Mouse (Mus musculus) liver, embryonic 11.5 days (tissue): ENCODE results near the gene Tiam1. TPM values are rescaled to one million over a fixed set of nuclear protein-coding genes. Genes with fewer than 3 reads are reported as not detected.

Experiments
- ATAC-seq: fragments of 200-750 bp; cut with Nextera tagmentation; replicated peaks from 2 replicates; pipeline ENCODE4 v1.8.0; 2017; ENCODE audit warnings: moderate number of reproducible peaks, mild to moderate bottlenecking, moderate TSS enrichment, moderate library complexity; ENCODE audit not compliant: low FRiP score
- DNase-seq: peaks from one replicate; pipeline ENCODE4 v3.0.0-alpha.2; 2017; ENCODE audit warnings: low spot score
- H3K27ac ChIP-seq: fragments of 300-500 bp; sonication (generic); 2 replicates; pipeline ENCODE4 v1.5.1; 2014; ENCODE audit warnings: mild to moderate bottlenecking, low read depth, low read length, control low read depth
- H3K27me3 ChIP-seq: fragments of 300-500 bp; sonication (generic); replicated peaks from 2 replicates; pipeline ENCODE4 v1.6.1; 2014; ENCODE audit warnings: low read length, mixed read lengths; ENCODE audit not compliant: control insufficient read depth, insufficient read depth
- H3K36me3 ChIP-seq: fragments of 300-500 bp; sonication (generic); 2 replicates; pipeline ENCODE4 v1.6.1; 2014; ENCODE audit warnings: mild to moderate bottlenecking, low read length, moderate library complexity, mixed read lengths; ENCODE audit not compliant: control insufficient read depth, insufficient read depth
- H3K4me1 ChIP-seq: fragments of 300-500 bp; sonication (generic); replicated peaks from 2 replicates; pipeline ENCODE4 v1.6.1; 2014; ENCODE audit warnings: low read length, mixed read lengths; ENCODE audit not compliant: control insufficient read depth, insufficient read depth
- H3K4me2 ChIP-seq: fragments of 300-500 bp; sonication (generic); 2 replicates; pipeline ENCODE4 v1.6.1; 2014; ENCODE audit warnings: mild to moderate bottlenecking, control low read depth, moderate library complexity
- H3K4me3 ChIP-seq: fragments of 300-500 bp; sonication (generic); 2 replicates; pipeline ENCODE4 v1.5.1; 2014; ENCODE audit warnings: low read depth, low read length, control low read depth
- H3K9ac ChIP-seq: fragments of 300-500 bp; sonication (generic); 2 replicates; pipeline ENCODE4 v1.6.1; 2014; ENCODE audit warnings: low read depth, low read length, control low read depth
- H3K9me3 ChIP-seq: fragments of 300-500 bp; sonication (generic); 2 replicates; pipeline ENCODE4 v1.6.1; 2016; ENCODE audit warnings: low read length, inconsistent platforms, mixed read lengths; ENCODE audit not compliant: control insufficient read depth
- WGBS: fragments of 180-500 bp; shearing (Covaris S2); extraction: QIAGEN DNeasy Blood & Tissue Kit; methylation state at CpG from one replicate; pipeline ENCODE4 v1.1.7; 2014; 5-methylcytosine and 5-hydroxymethylcytosine counted together
- polyA plus RNA-seq: library from polyadenylated mRNA; unstranded; fragments of >200 nt; fragmentation: Nextera tagmentation; extraction: Ambion mirVana; gene quantifications from 2 replicates; pipeline ENCODE4 v1.2.1, GENCODE M21; 2014

Gene Tiam1
- polyA plus RNA-seq, 1 experiment from 2014 or later, result 17.2 TPM

- WGBS, result 6% methylated on average over 38 of the region's 38 CpGs
- Histone ChIP-seq H3K4me2 (peak overlapping the region; percentile 79), H3K4me1 (peaks cover 21% of the 10 kb centered on the region), H3K36me3 (no peaks in the 10 kb centered on the region), H3K9me3 (no peaks in the 10 kb centered on the region), H3K4me3 (peak overlapping the region; percentile 42), H3K9ac (no peak overlapping the region; the same call in 1 of the 2 replicates), H3K27ac (no peak overlapping the region), H3K27me3 (peaks cover 20% of the 10 kb centered on the region)
- ATAC-seq, result peak; percentile 45
- no peak for DNase-seq
Observed at GRCm38 (mm10) chr16:89817861-89818630, 325.5 kb downstream of the Tiam1 start.

GRCm38 (mm10) chr16:89817301-89817700 lies 326.3 kb downstream of the Tiam1 start:
- DNase-seq, result no peak
- WGBS, result 17% methylated on average over 9 of the region's 9 CpGs
- peak overlapping the region; percentile 42 for H3K4me3 ChIP-seq

DNA sequence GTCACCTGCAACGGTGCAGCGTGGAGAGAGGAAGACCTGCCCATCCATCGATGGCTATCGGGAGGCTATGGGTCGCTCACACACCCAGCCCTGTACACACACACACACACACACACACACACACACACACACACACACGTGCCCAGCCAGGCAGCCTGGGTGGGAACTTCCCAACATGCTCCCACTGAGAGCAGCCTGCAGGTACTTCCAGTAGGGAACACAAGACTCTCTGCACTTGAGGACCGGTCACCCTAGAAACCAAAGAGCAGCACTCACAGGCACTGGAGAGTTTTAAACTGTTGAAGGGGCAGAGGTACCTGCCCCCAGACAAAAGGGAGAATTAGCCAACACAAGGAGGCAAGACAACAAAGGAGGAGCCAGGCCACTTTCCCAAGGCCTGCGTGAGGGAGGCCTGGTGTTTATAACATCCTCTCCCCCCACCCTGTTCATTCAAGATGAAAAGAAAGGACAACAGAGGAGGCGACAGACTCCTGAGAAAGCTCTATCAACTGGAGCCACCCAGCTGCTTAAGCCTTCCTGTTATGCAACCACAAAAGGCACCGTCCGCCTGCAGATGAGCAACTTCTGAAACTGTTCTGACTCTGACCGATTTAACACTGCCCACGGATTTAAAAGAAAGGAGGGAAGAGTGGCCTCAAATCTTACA lies 326.9 kb downstream of the Tiam1 start:
- Histone ChIP-seq H3K4me2 (peak overlapping the region; percentile 79), H3K4me1 (peaks cover 21% of the 10 kb centered on the region), H3K9me3 (no peaks in the 10 kb centered on the region), H3K27ac (no peak overlapping the region), H3K4me3 (no peak overlapping the region), H3K9ac (no peak overlapping the region), H3K36me3 (no peaks in the 10 kb centered on the region), H3K27me3 (peaks cover 20% of the 10 kb centered on the region)
- ATAC-seq, result 0 out of 2 replicates have a peak, but pooled peaks have one; percentile 37
- WGBS, result 40% methylated on average over 13 of the region's 13 CpGs
- no peak for DNase-seq

More at GRCm38 (mm10) chr16:89817301-89817700, 326.3 kb downstream of the Tiam1 start:
- Histone ChIP-seq H3K9ac (no peak overlapping the region), H3K4me1 (peaks cover 21% of the 10 kb centered on the region), H3K9me3 (no peaks in the 10 kb centered on the region), H3K27ac (no peak overlapping the region), H3K36me3 (no peaks in the 10 kb centered on the region), H3K27me3 (peaks cover 20% of the 10 kb centered on the region), H3K4me2 (peak overlapping the region; percentile 79)
- ATAC-seq, result no peak

- H3K4me3 ChIP-seq, result no peak overlapping the region
- no peak overlapping the region for H3K27ac ChIP-seq
- no peak overlapping the region for H3K9ac ChIP-seq
- no peaks in the 10 kb centered on the region for H3K9me3 ChIP-seq
- 85% methylated on average over 9 of the region's 9 CpGs for WGBS
- H3K4me1 ChIP-seq, result peaks cover 24% of the 10 kb centered on the region
- peaks cover 4% of the 10 kb centered on the region; the same call in 1 of the 2 replicates for H3K36me3 ChIP-seq
- ATAC-seq (no peak), DNase-seq (no peak)
- no peak overlapping the region for H3K4me2 ChIP-seq
- peaks cover 11% of the 10 kb centered on the region for H3K27me3 ChIP-seq
Observed at GRCm38 (mm10) chr16:89813536-89813935, 330.0 kb downstream of the Tiam1 start.

DNA sequence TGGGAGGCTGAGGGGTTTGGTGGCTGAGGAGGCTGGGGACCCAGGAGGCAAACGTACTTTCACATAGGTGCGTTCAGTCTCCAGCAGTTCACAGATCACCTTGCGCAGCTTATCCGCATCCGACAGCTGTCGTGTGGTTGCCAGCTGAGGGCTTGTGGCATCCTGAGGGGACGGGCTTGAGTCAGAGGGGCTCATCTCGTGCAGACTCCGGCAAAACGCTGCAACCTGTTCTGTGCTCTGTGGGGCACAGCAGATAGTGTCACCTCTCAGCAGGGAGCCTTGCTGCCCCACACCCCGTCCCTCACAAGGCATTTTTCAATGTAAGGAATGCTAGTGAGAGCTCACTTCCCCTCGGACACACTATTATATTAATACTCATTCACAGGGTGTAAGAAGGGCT lies 330.7 kb downstream of the Tiam1 start:
- H3K4me1 ChIP-seq, result peaks cover 24% of the 10 kb centered on the region
- ATAC-seq (no peak), DNase-seq (no peak)
- no peak overlapping the region for H3K27ac ChIP-seq
- 64% methylated on average over 12 of the region's 12 CpGs for WGBS
- H3K9me3 ChIP-seq, result no peaks in the 10 kb centered on the region
- H3K4me2 ChIP-seq, result no peak overlapping the region
- peaks cover 4% of the 10 kb centered on the region; the same call in 1 of the 2 replicates for H3K36me3 ChIP-seq
- peaks cover 5% of the 10 kb centered on the region for H3K27me3 ChIP-seq
- H3K4me3 ChIP-seq, result no peak overlapping the region
- H3K9ac ChIP-seq, result no peak overlapping the region

DNA sequence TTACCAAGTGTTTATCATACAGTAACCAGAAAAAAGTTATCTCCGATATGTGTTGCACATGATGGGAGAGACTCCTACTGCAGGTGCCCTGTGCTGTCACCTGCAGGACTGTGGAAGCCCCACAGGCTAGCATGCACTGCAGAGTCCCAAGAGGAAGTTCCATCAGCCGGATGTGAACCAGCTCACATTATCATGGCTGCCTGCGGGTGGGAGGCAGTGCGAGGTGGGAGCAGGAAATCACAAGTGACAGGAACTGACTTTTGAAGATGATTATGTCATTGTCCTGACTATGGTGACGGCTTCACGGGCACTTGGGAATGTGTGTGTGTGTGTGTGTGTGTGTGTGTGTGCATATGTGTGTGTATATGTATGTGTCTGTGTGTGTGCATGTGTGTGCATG lies 333.2 kb downstream of the Tiam1 start:
- WGBS, result 72% methylated on average over 6 of the region's 6 CpGs
- no peaks in the 10 kb centered on the region for H3K27me3 ChIP-seq
- H3K36me3 ChIP-seq, result peaks cover 4% of the 10 kb centered on the region; the same call in 1 of the 2 replicates
- DNase-seq (no peak), ATAC-seq (no peak)
- no peak overlapping the region for H3K4me2 ChIP-seq
- H3K9me3 ChIP-seq, result no peaks in the 10 kb centered on the region
- H3K4me1 ChIP-seq, result peaks cover 7% of the 10 kb centered on the region
- no peak overlapping the region for H3K4me3 ChIP-seq
- H3K27ac ChIP-seq, result no peak overlapping the region
- no peak overlapping the region for H3K9ac ChIP-seq

DNA sequence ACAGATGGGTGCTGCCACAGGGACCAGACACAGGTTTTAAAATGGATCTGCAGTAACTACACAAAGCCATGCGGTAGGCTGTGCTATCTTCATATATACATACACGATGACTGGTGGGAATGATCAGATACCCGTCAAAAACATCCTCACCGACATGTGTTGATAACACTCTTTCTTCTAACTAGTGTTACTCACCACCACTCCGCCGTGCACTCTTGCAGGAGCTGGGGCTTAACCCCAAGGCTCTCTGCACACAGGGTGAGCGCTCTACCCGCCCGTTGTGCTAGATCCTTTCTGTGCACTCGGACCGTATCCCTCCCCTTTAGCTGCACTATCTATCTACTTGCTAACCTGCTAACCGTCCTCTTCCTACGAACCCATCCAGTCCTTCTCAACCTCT lies 335.4 kb downstream of the Tiam1 start:
- 46% methylated on average over 13 of the region's 13 CpGs for WGBS
- no peaks in the 10 kb centered on the region for H3K9me3 ChIP-seq
- peaks cover 7% of the 10 kb centered on the region for H3K4me1 ChIP-seq
- no peaks in the 10 kb centered on the region for H3K27me3 ChIP-seq
- no peak overlapping the region for H3K4me3 ChIP-seq
- no peak overlapping the region for H3K27ac ChIP-seq
- H3K4me2 ChIP-seq, result peak overlapping the region; percentile 44
- peaks cover 8% of the 10 kb centered on the region for H3K36me3 ChIP-seq
- H3K9ac ChIP-seq, result no peak overlapping the region
- ATAC-seq (peak; percentile 73), DNase-seq (no peak)

- peaks cover 5% of the 10 kb centered on the region for H3K36me3 ChIP-seq
- no peak for DNase-seq
- H3K4me1 ChIP-seq, result peaks cover 7% of the 10 kb centered on the region
- H3K4me2 ChIP-seq, result no peak overlapping the region
- 79% methylated on average over 8 of the region's 8 CpGs for WGBS
- H3K9me3 ChIP-seq, result no peaks in the 10 kb centered on the region
- H3K27me3 ChIP-seq, result no peaks in the 10 kb centered on the region
- no peak overlapping the region for H3K27ac ChIP-seq
- H3K4me3 ChIP-seq, result no peak overlapping the region
- H3K9ac ChIP-seq, result no peak overlapping the region
- ATAC-seq, result no peak
Observed at GRCm38 (mm10) chr16:89805946-89806345, 337.6 kb downstream of the Tiam1 start.
